Mouse (Mus musculus): ENCODE results near the gene S100z. TPM values are rescaled to one million over a fixed set of nuclear protein-coding genes. Genes with fewer than 3 reads are reported as not detected.

S100z gene
- polyA plus RNA-seq, 1 experiment from 2014 or later: not detected

DNA sequence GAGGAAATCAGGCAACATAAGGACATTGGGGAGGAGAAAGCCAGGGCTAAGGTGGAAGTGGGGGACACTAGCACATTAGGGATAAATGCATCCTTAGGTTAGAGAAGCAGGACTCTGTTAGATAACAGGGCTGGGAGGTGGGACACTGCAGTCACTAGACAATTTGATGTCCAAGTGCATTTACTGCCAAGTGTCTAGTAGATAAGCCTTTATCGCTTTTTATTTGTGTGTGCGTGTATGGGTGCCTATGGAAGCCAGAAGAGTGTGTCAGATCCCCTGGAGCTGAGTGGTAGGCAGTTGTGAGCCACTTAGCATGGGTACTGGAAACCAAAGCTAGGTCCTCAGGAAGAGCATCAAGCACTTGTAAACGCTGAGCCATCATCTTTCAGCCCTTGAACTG is 4.2 kb downstream of the S100z start:
- H3K27ac ChIP-seq (replicated peaks; ENCODE audit: low read depth, low read length): no peak overlapping the region
- H3K36me3 ChIP-seq (ENCODE audit: control insufficient read depth, insufficient read depth, low read length): no peaks in the 10 kb centered on the region
- WGBS: 82% methylated on average over 3 of the region's 3 CpGs
- H3K9me3 ChIP-seq (ENCODE audit: control insufficient read depth, low read length): no peaks in the 10 kb centered on the region
- H3K27me3 ChIP-seq (ENCODE audit: control insufficient read depth, insufficient read depth, low read length): no peaks in the 10 kb centered on the region
- H3K9ac ChIP-seq (ENCODE audit: low read length): no peak overlapping the region
- no peak overlapping the region for H3K4me2 ChIP-seq (ENCODE audit: low read depth, severe bottlenecking)
- DNase-seq (ENCODE audit: low spot score) (no peak), ATAC-seq (ENCODE audit: insufficient number of reproducible peaks, low FRiP score, low TSS enrichment, low read depth) (no peak)
- no peak overlapping the region for H3K4me3 ChIP-seq (ENCODE audit: low read depth, low read length)
- no peaks in the 10 kb centered on the region for H3K4me1 ChIP-seq (ENCODE audit: control insufficient read depth, insufficient read depth, low read length)

DNA sequence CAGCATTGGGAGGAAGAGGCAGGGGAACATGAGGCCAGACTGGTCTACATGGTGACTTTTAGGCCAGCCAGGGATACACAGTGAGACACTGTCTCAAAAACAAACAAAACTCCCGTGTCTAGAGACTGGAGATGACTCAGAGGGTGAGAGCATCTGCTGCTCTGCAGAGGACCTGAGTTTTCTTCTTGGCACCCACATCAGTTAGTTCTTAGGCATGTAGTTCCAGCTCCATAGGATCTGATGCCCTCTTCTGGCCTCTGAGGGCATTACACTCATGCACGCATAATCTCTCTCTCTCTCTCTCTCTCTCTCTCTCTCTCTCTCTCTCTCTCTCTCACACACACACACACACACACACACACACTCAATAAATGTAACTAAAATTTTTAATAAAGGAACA is 7.6 kb downstream of the S100z start:
- WGBS: 80% methylated on average over 2 of the region's 2 CpGs
- H3K36me3 ChIP-seq (ENCODE audit: control insufficient read depth, insufficient read depth, low read length): no peaks in the 10 kb centered on the region
- no peak for DNase-seq (ENCODE audit: low spot score)
- no peaks in the 10 kb centered on the region for H3K4me1 ChIP-seq (ENCODE audit: control insufficient read depth, insufficient read depth, low read length)
- no peak overlapping the region for H3K4me2 ChIP-seq (ENCODE audit: low read depth, severe bottlenecking)
- no peaks in the 10 kb centered on the region for H3K27me3 ChIP-seq (ENCODE audit: control insufficient read depth, insufficient read depth, low read length)
- ATAC-seq (ENCODE audit: insufficient number of reproducible peaks, low FRiP score, low TSS enrichment, low read depth): no peak
- H3K9ac ChIP-seq (ENCODE audit: low read length): no peak overlapping the region
- H3K4me3 ChIP-seq (ENCODE audit: low read depth, low read length): no peak overlapping the region
- H3K27ac ChIP-seq (replicated peaks; ENCODE audit: low read depth, low read length): no peak overlapping the region
- H3K9me3 ChIP-seq (ENCODE audit: control insufficient read depth, low read length): no peaks in the 10 kb centered on the region

DNA sequence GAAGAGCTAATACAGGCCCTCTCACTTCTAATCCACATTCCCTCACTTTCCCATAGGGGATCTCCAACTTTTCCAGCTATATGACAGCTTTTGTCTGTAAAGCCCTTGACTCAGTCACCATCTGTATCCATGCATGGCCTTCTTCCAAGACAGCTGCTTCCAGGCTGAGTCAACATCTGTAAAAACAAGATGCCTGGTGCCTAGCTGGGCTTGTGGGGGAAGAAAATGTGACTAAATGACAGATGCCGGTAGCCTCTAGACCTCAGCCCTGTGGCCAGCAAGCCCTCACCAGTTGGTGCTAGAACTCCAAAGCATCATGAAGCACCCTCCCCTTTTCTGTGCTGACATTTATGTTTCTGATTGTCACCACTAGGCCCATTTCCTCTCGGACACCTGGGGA is 27.0 kb downstream of the S100z start:
- Histone ChIP-seq H3K4me3 (ENCODE audit: low read depth, low read length) (no peak overlapping the region), H3K9me3 (ENCODE audit: control insufficient read depth, low read length) (no peaks in the 10 kb centered on the region), H3K9ac (ENCODE audit: low read length) (no peak overlapping the region), H3K4me2 (ENCODE audit: low read depth, severe bottlenecking) (no peak overlapping the region), H3K27ac (replicated peaks; ENCODE audit: low read depth, low read length) (no peak overlapping the region), H3K27me3 (ENCODE audit: control insufficient read depth, insufficient read depth, low read length) (no peaks in the 10 kb centered on the region), H3K4me1 (ENCODE audit: control insufficient read depth, insufficient read depth, low read length) (no peaks in the 10 kb centered on the region), H3K36me3 (ENCODE audit: control insufficient read depth, insufficient read depth, low read length) (no peaks in the 10 kb centered on the region)
- DNase-seq (ENCODE audit: low spot score): no peak
- 87% methylated on average over 2 of the region's 2 CpGs for WGBS
- no peak for ATAC-seq (ENCODE audit: insufficient number of reproducible peaks, low FRiP score, low TSS enrichment, low read depth)

DNA sequence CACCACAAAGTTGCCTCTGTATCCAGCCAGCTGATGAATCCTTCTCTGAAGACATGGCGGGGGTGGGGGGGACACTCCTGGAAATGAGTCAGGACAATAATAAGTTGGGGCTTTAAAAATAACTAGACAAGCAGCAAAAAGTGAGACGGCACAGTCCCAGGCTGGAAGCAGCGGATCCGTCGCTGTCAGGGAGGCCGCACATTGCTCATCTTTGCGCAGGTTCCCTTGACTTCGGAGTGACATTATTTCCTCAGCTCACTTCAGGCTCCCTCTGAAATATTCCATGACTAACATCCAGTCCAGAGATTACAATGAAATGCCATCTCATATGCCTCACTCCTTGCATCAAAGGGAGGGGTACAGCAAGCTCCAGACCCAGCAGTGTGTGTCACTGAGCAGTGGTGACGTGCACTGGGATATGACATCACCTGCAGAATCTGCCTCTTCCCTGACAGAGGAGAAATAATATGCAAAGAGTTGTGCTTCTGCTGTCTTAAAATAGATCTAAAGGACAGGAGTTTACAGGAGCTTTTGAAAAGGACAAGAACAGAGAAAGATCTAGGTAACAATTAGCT is 27.8 kb downstream of the S100z start:
- ATAC-seq (ENCODE audit: insufficient number of reproducible peaks, low FRiP score, low TSS enrichment, low read depth) (no peak), DNase-seq (ENCODE audit: low spot score) (no peak)
- WGBS: 88% methylated on average over 9 of the region's 9 CpGs

DNA sequence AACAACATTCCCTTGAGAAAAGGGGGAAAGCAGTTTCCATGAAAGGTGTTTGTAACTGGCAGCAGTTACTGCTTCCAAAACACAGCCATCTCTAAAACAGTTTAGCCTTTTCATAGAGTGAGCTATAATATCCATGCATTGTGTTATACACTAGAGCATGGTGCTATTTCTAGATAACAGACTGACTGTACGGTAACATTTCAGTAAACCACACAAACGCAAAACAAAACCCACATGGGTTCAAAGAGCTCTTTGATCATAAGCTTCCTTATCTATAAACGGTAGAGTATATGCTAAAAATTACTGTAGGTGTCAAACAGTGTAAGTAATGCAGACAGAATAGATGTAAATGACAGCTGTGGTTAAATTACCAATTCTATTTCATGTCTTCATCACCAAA is 28.8 kb downstream of the S100z start:
- no peak overlapping the region for H3K27ac ChIP-seq (replicated peaks; ENCODE audit: low read depth, low read length)
- 90% methylated on average over 3 of the region's 3 CpGs for WGBS
- H3K4me1 ChIP-seq (ENCODE audit: control insufficient read depth, insufficient read depth, low read length): 0 out of 2 replicates have a peak, but pooled peaks cover under 1% of the 10 kb centered on the region
- H3K9ac ChIP-seq (ENCODE audit: low read length): no peak overlapping the region
- DNase-seq (ENCODE audit: low spot score): no peak
- H3K4me3 ChIP-seq (ENCODE audit: low read depth, low read length): no peak overlapping the region
- H3K36me3 ChIP-seq (ENCODE audit: control insufficient read depth, insufficient read depth, low read length): no peaks in the 10 kb centered on the region
- H3K4me2 ChIP-seq (ENCODE audit: low read depth, severe bottlenecking): no peak overlapping the region
- H3K9me3 ChIP-seq (ENCODE audit: control insufficient read depth, low read length): no peaks in the 10 kb centered on the region
- H3K27me3 ChIP-seq (ENCODE audit: control insufficient read depth, insufficient read depth, low read length): peaks cover 4% of the 10 kb centered on the region; the same call in 1 of the 2 replicates
- ATAC-seq (ENCODE audit: insufficient number of reproducible peaks, low FRiP score, low TSS enrichment, low read depth): no peak

More for the DNA sequence above, 27.8 kb downstream of the S100z start:
- no peak overlapping the region for H3K4me2 ChIP-seq (ENCODE audit: low read depth, severe bottlenecking)
- H3K36me3 ChIP-seq (ENCODE audit: control insufficient read depth, insufficient read depth, low read length): no peaks in the 10 kb centered on the region
- H3K4me1 ChIP-seq (ENCODE audit: control insufficient read depth, insufficient read depth, low read length): no peaks in the 10 kb centered on the region
- no peak overlapping the region for H3K9ac ChIP-seq (ENCODE audit: low read length)
- no peak overlapping the region for H3K4me3 ChIP-seq (ENCODE audit: low read depth, low read length)
- H3K9me3 ChIP-seq (ENCODE audit: control insufficient read depth, low read length): no peaks in the 10 kb centered on the region
- no peak overlapping the region for H3K27ac ChIP-seq (replicated peaks; ENCODE audit: low read depth, low read length)
- no peaks in the 10 kb centered on the region for H3K27me3 ChIP-seq (ENCODE audit: control insufficient read depth, insufficient read depth, low read length)

DNA sequence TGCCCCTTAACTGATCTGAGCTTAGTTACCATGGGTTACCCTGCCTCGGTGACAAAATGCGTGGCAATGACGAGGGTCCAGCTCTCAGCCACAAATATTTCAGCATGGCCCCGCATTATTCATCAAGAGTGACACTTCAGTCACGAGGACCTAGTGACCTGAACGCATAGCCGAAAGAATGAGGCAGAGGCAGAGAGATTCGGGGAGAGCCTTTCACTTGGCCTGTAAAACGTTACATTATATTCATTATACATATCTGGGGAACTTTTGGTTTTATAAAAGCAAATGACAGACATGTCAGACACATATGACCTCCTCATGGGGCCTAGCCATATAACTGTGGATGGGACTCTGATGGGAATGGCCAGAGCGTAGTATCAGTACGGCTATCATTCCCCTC is 33.7 kb downstream of the S100z start, which contains the start of gene Crhbp:
Crhbp (minus strand) TSS at position 101 of the 400 bp plus-strand sequence.
- DNase-seq (ENCODE audit: low spot score): no peak
- Histone ChIP-seq H3K36me3 (ENCODE audit: control insufficient read depth, insufficient read depth, low read length) (no peaks in the 10 kb centered on the region), H3K27ac (replicated peaks; ENCODE audit: low read depth, low read length) (no peak within 1 kb of the TSS), H3K4me2 (ENCODE audit: low read depth, severe bottlenecking) (peak within 1 kb of the TSS; percentile 90), H3K4me3 (ENCODE audit: low read depth, low read length) (peak within 1 kb of the TSS; percentile 42), H3K9ac (ENCODE audit: low read length) (peak within 1 kb of the TSS; percentile 55), H3K27me3 (ENCODE audit: control insufficient read depth, insufficient read depth, low read length) (peaks cover 9% of the 10 kb centered on the region; the same call in 1 of the 2 replicates), H3K4me1 (ENCODE audit: control insufficient read depth, insufficient read depth, low read length) (peaks cover 10% of the 10 kb centered on the region; the same call in 1 of the 2 replicates), H3K9me3 (ENCODE audit: control insufficient read depth, low read length) (no peaks in the 10 kb centered on the region)
- WGBS: 55% methylated on average over 11 of the region's 11 CpGs
- no peak for ATAC-seq (ENCODE audit: insufficient number of reproducible peaks, low FRiP score, low TSS enrichment, low read depth)

DNA sequence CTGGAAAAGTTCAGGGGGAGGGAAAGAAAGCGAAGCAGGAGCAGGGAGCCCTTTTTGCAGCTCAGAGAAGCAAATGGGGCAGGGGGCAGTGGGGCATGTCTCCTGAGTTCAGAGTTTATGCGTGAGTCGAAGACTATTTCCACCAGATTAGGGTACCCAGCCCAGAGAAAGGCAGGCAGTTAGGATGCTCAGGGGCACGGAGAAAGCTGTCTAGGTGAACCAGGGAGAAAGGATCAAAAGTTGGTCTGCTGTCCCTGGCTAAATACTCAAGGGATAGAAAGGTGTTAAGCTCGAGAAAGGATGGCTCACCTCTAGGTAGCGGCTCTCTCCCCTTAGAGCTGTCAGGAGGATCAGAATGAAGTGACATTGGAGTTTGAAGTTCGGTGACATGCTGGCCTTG is 34.2 kb downstream of the S100z start:
- Histone ChIP-seq H3K27me3 (ENCODE audit: control insufficient read depth, insufficient read depth, low read length) (peaks cover 9% of the 10 kb centered on the region; the same call in 1 of the 2 replicates), H3K9me3 (ENCODE audit: control insufficient read depth, low read length) (no peaks in the 10 kb centered on the region), H3K4me1 (ENCODE audit: control insufficient read depth, insufficient read depth, low read length) (peaks cover 10% of the 10 kb centered on the region; the same call in 1 of the 2 replicates), H3K36me3 (ENCODE audit: control insufficient read depth, insufficient read depth, low read length) (no peaks in the 10 kb centered on the region), H3K4me3 (ENCODE audit: low read depth, low read length) (peak overlapping the region; percentile 42), H3K27ac (replicated peaks; ENCODE audit: low read depth, low read length) (no peak overlapping the region), H3K9ac (ENCODE audit: low read length) (peak overlapping the region; percentile 55; the same call in 1 of the 2 replicates), H3K4me2 (ENCODE audit: low read depth, severe bottlenecking) (peak overlapping the region; percentile 90)
- ATAC-seq (ENCODE audit: insufficient number of reproducible peaks, low FRiP score, low TSS enrichment, low read depth) (no peak), DNase-seq (ENCODE audit: low spot score) (peak; percentile 23)
- 11% methylated on average over 7 of the region's 7 CpGs for WGBS

DNA sequence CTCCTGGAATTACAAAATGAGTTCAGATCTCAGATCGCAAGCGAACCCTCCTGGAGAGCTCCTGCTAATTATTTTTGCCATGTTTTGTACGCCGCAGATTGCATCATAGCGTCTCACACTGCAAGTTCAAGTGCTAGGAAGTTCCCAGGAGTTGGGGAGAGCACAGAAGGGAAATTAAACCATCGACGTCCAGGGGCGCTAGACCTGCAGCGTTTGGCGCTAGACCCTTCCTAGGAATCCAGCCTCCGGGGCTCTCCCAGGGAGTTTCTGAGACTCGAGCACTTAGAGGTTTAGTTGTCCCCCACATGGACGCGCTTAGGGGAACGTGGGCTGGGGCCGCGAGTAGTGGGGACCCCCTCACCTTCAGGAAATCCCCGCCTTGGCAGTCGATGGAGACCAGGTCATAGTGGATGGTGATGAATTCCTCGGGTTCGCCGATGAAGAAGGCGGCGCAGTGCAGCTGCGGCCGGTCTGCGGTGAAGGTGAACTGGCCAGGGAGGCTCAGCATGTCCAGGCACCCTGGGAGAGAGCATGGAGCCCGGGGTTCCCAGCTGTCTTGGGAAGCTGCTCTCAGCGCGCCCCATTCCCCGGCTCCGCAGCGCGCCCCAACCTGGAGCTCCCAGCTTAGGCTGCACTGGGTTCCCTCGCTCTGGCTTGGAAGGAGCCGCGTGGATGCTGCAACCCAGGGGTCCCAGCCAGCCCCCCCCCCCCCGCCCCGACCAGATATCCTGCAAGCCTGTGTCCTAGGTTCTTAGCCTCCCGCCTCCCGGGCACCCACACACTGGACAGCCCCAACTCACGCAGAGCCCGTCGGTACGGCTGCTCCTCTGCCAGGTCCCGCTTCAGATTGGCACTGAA is 34.9 kb downstream of the S100z start:
- H3K27me3 ChIP-seq (ENCODE audit: control insufficient read depth, insufficient read depth, low read length): peaks cover 9% of the 10 kb centered on the region; the same call in 1 of the 2 replicates
- H3K27ac ChIP-seq (replicated peaks; ENCODE audit: low read depth, low read length): no peak overlapping the region
- H3K4me1 ChIP-seq (ENCODE audit: control insufficient read depth, insufficient read depth, low read length): peaks cover 10% of the 10 kb centered on the region; the same call in 1 of the 2 replicates
- no peaks in the 10 kb centered on the region for H3K36me3 ChIP-seq (ENCODE audit: control insufficient read depth, insufficient read depth, low read length)
- DNase-seq (ENCODE audit: low spot score) (peak; percentile 75), ATAC-seq (ENCODE audit: insufficient number of reproducible peaks, low FRiP score, low TSS enrichment, low read depth) (peak; percentile 72)
- peak overlapping the region; percentile 42 for H3K4me3 ChIP-seq (ENCODE audit: low read depth, low read length)
- peak overlapping the region; percentile 90 for H3K4me2 ChIP-seq (ENCODE audit: low read depth, severe bottlenecking)
- peak overlapping the region; percentile 55 for H3K9ac ChIP-seq (ENCODE audit: low read length)
- no peaks in the 10 kb centered on the region for H3K9me3 ChIP-seq (ENCODE audit: control insufficient read depth, low read length)
- 1% methylated on average over 43 of the region's 46 CpGs for WGBS

Data from limb, embryonic 11.5 days (tissue).